Mouse (Mus musculus): ENCODE results near the gene Dkk3.
"Not testable (repeated sequence)": the region's sequence is repeated elsewhere in the genome, so short reads cannot be mapped to it uniquely, and the experiment has no call there.

Dkk3 gene

DNA sequence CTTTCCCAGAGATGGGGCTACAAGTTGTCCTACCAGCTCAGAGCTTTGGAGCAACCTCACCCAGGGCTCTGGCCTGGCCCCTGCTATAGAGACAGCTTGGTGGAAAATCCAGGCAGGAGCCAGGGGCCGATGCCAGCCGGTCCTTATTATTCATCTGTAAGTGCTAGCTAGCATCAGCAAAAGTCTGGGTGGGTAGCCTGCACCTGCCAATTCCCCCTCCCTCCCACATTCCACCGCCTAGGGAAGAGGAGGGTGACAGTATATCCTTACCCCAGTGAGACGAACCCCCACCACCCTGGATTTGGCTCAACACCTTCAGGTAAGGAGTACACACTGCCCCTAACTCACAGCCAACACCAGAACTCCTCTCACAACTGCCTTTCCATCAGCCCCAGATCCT lies 30.9 kb downstream of the Dkk3 start:
- peak; percentile 62 to 69 for DNase-seq

DNA sequence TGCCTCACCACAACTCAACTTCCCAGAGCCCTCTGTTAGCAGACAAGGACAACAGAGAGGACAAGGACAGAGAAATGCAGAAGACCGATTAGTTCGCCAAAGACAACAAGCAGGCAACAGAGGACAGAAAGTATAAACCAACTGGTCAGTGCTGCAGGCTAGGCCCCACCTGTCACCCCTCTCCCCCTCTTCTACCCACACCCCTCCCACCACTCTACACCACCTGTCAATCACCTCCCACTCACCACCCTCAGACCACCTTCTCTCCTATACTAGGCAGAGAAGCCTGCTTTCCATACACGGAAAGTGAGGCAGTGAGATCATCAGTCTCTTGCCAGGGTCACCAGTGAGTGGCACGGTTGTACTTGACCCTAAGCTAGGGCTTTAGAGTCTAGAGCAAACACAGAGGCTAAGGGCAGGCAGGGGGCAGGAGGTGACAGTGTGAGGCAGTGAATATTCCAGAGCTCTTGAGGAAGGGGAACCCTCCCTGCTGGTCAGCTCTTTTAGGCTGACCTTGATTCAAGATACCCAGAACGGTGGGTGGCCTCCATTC lies 31.7 kb downstream of the Dkk3 start:
- no peak for DNase-seq

DNA sequence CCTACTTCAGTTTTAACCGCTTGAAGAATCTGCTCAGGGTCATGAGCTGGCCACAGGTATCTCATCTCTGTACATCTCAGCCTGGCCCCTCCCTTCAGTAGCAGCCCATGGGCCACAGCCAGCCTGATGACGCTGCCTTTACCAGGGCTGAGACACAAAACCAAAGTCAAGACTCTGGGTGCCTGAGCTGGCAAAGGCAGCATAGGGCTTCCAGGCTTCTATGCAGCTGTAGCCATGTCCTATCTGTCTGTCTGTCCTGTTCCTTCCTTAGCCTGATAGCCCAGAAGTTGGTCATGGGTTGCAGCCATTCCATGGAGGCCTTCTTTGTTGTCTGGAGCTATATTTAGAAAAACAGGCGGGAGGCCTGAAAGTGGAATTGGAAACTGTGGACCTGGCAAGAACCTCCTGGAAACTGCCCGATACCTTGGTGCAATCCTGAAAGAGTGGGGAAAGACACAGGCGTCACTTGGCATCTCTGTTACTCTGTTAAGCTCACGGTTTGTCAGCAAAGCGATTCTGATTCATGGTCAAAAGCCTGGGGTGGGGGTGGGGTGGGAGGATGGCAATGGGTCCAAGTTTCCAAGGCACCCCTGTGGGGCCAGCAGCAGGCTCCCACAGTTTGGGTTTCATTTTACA lies 33.1 kb downstream of the Dkk3 start:
- peak; percentile 48 to 64 for DNase-seq

DNA sequence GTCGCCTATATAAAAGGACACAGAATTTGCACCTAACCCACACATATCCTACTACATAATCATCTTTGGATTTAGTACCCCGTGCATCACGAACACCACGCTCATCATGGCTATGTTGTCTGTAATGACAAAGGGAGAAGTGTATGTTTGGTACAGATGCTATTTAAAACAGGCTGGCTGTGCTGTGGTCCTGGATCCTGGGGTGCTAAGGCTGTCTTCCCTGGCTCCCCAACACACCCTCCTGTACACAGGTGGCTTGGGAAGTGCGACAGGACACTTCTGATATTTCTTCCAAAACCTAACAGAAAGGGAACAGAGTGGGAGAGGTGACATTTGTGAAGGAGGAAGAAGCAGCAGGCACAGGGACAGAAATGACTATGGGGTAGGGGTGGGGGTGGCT lies 35.2 kb downstream of the Dkk3 start:
- no peak for DNase-seq

DNA sequence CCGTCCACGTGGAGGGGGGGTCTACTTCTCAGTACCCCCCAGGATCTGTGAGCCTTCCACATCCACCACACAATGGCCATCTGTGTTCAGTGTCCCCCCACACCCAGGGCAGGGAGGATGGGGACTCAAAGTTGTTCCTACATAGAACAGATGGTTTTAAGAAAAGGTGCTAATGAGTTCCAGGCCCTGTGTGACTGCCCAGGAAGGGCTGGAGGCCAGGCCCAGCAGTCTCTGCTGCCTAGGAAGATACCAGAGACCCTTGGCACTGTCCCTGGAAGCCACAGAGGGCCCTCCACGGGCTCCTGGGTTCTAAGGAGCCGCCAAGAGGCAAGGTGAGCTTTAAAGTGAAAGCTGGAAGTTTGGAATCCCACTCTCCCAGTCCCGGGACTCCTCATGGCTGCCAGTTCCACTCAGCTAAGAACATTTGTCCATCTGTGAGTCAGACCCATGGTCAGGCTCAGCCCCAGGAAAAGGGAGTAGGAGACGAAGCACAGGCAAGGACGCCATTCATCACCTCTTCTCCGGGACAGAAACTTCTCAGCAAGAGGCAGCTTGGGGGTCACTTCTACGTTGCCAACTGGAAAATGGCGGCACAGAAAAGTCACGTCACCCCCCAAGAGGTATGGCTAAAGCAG lies 36.9 kb downstream of the Dkk3 start:
- peak; percentile 88 to 89 for DNase-seq

DNA sequence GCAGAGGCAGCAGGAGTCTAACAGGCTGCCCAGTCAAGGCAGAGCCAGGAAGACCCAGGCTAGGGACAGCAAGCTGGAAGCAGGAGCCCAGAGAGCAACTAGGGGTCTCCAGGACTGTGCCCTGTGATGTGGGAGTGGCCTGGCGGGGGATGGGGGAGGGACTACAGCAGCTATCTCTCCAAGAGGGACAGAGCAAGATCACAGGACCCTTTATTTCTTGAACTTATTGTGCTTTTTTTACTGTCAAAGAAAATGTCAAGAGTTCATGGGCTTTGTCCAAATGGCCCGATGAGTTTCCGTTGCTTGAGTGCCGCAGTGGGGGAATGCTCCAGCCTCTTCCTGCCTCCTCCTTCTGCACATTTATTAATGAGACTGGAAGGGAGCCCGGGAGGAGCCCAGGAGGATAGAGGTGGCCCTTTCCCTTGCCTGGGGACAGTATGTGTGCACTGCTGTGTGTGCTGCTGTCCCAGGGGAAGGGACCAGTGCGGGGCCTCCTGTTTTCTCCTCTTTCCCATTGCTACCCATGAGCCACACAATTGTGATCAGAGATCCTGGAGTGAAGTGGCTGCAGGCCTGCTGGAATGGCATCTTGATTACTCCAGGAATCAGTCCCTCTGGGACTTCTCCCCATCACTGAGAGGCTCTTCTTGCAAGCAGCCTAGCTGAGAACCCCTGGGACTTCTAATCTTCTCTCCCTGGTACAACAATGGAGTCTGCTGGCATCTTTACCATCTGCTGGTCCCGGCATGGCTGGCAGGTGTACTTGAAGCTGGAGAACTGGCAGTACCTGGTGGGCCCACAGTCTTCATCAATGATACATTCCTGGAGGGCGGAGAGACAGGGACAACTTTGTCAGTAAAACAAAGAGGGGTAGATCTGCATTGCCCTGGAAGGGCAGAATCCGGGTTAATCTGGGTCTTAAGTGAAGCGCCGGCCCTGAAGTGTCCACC lies 37.7 kb downstream of the Dkk3 start:
- peak; percentile 75 to 77 for DNase-seq

DNA sequence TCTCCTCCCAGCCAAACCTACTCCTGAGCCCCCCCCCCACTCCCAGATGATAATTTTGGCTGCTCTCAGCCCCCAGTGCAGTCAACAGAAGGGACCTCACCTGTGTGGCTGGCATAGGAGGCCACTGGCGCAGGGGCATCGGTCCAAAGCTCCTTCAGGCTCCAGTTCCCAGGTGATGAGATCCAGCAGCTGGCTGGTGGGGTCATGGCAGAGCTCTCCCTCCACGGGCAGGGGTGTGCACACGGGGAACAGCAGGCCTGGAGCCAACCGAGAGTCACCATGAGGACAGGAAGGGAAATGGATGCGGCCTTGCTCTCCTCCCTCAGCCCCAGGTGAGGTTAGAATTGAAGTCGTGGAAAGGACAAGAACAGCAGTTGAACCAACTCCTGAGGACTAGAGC lies 39.6 kb downstream of the Dkk3 start:
- DNase-seq: no peak

DNA sequence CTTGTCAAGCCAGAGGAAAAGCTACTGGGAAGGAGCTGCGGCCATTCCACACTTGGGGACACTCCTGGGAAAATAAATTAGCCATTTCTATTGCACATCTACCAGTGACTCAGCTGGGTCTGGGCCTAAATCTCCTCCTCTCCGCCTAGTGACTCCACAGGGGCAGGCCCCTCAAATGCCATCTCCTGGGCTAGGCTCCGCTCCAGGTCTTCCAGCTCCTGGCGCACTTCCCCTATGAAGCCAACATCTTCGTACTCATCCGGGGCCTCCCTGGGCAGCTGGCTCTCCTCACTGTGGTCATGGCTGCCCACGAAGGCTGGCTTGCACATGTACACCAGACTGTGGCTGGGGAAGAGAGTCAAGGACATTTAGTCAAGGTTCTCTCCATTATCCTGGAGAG lies 40.8 kb downstream of the Dkk3 start:
- DNase-seq: peak; percentile 25 to 37

DNA sequence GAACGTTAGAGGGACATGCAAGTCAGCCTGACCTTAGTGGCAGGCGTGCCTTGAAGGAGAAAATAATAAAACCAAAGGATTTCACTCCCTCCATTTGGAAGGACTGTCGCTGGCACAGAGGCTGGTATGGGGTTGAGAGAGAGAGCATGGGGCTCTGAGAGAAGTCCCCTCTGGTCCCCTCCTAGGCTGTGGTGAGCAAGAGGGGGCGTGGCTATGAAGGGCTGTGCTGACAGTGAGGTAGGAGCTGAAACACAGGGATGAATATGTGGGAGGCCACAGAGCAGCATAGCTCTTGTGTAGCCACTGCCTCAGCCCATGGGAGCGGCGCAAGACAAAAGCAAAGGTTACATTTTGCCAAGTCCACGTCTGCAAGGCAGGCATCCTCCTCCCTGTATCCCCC lies 41.4 kb downstream of the Dkk3 start:
- DNase-seq: no peak

DNA sequence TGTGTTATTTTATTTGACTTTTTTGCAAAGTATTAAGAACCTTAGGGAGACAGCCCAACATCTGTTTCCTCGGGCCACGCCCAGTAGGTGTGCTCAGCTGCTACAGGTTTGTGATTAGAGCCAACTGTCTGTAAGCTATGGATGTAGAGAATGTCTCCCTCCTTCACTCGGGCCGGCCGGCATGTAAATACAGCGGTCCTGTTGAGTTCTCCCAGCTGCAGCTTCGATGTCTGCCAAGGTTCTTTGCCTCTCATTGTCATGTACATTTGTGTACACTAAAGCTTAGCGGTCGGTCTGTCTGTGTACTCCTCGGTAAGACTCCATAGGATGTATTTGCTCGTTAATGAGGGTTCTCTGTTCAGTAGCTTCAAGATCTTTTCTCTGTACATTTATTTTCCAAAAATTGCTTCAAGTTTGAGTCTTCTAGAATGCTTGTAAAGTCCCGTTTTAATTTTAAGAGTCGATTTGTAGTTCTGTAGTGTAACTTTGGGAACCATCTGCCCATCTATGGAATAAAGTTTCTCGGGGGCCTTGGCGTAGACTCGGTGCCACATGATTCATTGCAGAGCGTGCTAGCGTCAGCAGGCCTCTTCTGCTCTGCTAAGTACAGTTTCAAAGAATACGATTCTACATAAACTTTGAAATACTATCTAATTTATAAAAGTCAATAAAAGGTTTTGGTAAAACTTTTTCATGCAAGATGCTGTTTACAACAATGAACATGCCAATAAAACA lies 48.1 kb downstream of the Dkk3 start:
- DNase-seq: no peak

DNA sequence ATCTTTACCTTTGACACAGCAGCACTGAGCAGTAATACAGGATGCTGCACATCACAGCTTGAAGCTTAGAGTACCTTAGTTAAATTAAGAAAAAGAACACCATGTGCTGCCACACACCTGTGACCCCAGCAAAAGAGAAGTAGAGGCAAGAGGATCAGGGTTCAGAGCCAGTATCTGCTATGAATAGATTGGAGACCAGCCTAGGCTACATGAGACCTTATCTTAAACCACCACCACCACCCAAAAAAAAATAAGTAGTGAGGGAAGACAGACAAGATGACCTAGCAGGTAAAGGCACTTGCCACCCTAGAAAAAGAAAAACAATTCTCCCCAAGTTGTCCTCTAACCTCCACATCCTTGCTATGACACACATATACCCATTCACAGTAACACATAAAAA lies 50.1 kb downstream of the Dkk3 start:
- no peak for DNase-seq

DNA sequence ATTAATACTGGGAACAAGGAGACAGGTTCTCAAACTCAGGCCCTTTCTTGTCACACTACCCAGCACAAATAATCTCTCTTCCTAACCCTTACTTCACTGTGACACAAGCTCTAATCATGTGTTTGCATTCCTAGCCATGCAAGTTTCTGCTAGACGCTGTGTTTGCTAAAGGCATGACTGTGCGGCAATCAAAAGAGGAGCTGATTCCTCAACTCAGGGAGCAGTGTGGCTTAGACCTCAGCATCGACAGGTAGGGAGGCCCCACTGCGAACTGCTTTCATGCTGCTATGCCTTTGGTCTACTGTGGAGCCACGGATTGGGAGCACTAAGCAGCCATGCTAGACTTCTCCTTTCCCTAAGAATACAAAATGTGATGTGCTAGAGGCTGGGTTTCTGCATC lies 55.0 kb downstream of the Dkk3 start:
- no peak for DNase-seq

DNA sequence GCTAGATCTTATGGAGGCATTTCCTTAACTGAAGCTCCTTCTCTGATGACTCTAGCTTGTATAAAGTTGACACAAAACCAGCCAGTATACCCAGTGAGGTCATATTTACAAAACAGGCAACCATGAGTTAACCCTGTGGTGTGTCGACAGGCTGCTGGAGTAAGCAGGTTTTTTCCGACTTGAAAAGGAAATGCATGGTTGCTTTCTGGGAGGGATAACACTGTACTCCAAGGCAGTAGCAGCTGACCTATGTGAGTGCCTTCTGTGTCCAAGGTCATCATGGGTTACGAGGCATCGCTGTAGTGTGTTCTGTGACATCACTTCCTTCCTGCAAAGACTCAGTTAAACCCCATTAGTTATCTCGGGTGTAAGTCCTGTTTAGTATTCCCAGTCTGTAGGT lies 55.9 kb downstream of the Dkk3 start:
- no peak for DNase-seq

DNA sequence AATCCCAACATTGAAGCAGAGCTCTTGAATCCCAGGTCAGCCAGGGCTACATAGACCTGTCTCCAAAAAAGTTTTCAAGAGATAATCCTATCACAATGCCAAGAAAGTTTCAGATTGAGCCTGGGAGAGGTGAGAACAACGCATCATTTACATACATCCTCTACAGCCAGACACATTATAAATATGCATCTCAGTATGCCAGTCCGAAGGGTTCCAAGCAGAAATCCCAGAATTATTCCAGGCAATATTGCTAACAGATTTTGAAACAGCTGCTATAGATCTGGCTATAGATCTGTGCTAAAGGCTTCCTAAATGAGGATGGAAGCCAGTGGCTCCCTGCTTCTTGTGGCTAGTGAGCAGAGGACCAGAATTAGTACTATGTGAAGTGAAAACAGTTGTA lies 58.0 kb downstream of the Dkk3 start:
- DNase-seq: no peak

DNA sequence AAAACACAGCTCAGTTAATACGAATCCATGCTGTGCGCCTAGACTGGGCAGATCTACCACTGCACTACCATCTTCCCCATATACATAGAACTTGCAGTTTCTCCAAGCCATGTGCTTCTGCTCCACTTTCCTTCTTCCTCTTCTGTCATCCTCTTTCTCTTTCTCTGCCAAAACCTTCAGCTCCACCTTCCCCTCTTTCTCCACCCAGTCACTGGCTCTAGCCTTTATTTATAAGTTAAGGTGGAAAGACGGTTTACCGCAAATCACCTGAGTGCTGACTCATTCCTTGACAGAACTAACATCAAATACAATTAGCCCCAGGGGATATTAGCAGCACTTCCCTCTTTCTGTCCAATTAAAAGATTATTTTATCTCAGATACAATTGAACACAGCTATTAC lies 63.9 kb downstream of the Dkk3 start:
- not testable (repeated sequence) for DNase-seq

DNA sequence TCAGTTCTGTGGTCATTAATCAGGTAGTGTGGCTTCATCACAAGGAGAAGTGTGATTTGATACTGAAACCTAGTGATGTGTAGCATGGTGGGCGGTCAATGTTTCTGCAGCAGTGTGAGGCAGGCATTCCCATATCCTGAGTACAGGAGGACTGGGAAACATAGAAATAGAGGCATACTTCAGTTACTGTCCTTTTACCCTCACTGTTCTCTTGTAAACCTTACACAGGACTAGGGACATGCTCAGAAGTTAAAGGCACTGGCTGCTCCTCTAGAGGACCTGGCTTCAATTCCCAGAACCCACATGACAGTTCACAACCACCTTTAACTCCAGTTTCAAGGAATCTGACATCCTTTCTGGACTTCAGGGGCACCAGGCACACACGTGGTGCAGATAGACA lies 72.7 kb downstream of the Dkk3 start:
- DNase-seq: no peak

DNA sequence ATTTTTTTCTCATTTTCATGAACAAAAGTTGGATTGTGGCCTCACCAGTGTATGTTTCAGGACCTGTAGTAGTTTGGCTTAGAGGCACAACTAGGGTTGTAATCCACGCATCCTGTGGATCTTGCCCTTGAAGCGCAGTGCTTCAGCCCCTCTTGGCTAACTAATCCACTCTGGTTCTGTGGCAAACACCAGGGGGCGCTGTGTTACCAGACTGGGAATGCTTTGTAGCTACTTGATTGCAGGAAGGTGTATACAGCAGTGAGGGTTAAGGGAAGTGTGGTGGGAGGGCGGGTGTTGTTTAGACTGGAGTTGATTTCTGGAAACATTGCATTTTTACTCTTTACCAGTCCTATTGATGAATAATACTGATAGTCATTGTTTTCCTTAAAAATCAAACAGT lies 73.8 kb downstream of the Dkk3 start:
- DNase-seq: peak; percentile 89 to 96

DNA sequence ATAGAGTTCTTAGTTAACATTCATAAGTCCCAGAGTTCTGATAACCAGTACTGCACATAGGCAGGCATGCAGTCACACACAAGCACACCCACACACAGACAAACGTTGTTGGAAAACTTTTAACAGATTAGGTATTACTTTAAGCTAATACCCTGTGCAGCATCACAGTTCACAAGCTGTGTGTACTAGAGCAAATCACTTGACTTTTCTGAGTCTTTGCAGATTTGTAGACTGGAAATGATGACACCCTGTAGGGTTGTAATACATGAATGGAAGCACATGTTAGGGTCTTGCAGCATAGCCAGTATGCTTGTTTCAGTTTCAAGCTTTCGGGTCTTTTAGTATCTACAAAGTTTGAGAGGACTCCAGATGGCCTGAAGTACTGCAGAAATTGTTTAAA lies 74.6 kb downstream of the Dkk3 start:
- no peak for DNase-seq

DNA sequence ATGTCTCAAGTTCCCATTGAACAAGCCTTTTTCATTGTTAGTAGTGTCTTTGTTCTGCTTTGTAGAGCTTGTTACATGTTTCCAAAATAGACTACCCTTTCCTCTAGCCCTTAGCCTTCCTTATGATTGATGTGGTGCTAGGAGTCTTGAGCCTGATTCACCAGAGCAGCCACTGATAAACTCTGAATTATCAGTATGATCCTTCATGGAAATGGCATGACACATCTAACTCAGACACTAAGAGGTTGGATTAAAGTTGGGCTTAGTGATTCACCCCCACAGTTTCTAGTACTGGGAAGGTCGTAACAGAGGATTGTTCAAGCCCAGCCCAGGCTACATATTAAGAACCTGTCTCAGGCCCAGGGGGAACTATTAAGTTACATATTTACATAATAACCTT lies 76.2 kb downstream of the Dkk3 start:
- no peak for DNase-seq

DNA sequence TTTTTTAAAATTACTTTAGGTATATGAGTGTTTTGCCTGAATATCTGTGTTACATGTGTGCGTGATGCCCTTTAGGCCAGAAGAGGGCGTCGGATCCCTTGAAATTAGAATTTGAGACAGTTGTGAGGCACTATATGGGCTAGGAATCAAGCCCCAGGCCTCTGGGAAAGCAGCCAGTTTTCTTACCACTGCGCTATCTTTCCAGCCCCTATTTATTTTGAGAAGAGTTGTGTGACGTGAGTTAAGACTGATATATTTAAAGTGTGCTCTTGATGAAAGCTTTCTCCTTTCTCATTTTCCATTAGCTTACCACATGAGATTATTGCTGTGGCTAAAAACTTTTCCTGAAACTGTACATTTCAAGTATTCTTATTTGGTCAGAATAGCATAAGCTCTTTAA lies 84.0 kb downstream of the Dkk3 start:
- DNase-seq: no peak
